Mouse (Mus musculus): ENCODE results near the gene C330021F23Rik.
"Not testable (repeated sequence)": the region's sequence is repeated elsewhere in the genome, so short reads cannot be mapped to it uniquely, and the experiment has no call there.

Gene C330021F23Rik

GRCm38 (mm10) chr8:3567641-3568371 lies at the start of gene C330021F23Rik:
Gene C330021F23Rik (plus strand): TSS chr8:3567990.
- DNase-seq (ENCODE audit: low spot score), result no peak

DNA sequence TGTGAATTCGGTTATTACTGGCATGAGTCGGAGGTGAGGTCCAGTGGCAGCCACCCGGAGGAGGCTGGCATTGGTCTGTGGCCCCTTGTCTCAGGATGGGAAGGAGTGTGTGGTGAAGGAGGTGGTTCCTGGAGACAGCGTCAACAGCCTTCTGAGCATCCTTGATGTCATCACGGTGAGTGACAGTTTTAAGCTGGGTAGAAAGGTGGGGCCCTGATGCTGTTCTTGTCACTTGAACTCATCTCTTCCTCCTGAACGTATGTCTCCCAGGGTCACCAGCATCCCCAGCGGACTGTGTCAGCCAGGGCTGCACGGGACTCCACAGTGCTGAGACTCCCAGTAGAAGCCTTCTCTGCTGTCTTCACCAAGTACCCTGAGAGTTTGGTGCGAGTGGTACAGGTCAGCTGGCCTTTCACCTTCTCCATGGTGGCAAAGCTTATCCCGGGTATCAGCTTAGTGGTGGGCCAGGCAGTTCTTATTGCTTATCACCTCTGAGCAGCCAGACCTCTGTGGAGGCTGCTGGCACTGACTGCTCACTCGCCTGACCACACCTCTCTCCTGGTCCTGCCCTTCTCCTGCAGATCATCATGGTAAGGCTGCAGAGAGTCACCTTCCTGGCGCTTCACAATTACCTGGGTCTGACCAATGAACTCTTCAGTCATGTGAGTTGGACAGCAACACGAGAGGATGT lies 45.6 kb upstream of the C330021F23Rik start:
- DNase-seq (ENCODE audit: low spot score), result peak; percentile 76

DNA sequence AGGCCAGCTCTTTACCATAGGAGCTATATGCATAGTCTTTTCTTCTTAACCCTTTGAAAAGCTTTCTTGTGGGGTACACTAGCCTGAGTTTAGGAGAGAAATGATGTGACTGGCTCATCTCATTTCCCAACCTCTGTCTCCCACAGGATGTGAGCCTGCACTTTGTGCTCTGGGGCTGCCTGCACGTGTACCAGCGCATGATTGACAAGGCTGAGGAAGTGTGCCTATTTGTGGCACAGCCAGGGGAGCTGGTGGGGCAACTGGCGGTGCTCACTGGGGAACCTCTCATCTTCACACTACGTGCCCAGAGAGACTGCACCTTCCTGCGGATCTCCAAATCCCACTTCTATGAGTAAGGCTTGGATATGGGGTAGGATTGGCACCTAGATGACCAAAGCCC lies 37.0 kb upstream of the C330021F23Rik start:
- DNase-seq (ENCODE audit: low spot score), result no peak

GRCm38 (mm10) chr8:3531936-3532335 lies 35.9 kb upstream of the C330021F23Rik start:
- no peak for DNase-seq (ENCODE audit: low spot score)

GRCm38 (mm10) chr8:3536053-3536841 lies 31.5 kb upstream of the C330021F23Rik start:
- peak; percentile 78 for DNase-seq (ENCODE audit: low spot score)

DNA sequence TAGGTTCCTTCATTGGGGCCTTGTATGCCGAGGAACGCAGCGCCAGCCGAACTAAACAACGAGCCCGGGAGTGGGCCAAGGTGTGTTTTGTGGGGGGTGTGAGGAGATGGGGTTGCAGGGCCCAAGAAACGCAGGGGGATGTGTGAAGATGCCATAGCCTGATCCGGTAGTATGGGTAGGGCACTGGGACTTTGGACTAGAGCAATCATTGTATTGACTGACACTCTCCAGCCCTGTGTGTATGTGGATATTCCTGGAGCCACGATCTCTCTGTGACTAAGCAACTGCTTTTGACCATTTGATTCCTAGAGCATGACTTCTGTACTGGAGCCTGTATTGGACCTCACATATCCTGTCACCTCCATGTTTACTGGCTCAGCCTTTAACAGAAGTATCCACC lies 30.9 kb upstream of the C330021F23Rik start:
- DNase-seq (ENCODE audit: low spot score), result no peak

GRCm38 (mm10) chr8:3537666-3538065 lies 30.1 kb upstream of the C330021F23Rik start:
- DNase-seq (ENCODE audit: low spot score), result no peak

- DNase-seq (ENCODE audit: low spot score), result no peak
These were observed 28.6 kb upstream of the C330021F23Rik start for GRCm38 (mm10) chr8:3539146-3539545.

DNA sequence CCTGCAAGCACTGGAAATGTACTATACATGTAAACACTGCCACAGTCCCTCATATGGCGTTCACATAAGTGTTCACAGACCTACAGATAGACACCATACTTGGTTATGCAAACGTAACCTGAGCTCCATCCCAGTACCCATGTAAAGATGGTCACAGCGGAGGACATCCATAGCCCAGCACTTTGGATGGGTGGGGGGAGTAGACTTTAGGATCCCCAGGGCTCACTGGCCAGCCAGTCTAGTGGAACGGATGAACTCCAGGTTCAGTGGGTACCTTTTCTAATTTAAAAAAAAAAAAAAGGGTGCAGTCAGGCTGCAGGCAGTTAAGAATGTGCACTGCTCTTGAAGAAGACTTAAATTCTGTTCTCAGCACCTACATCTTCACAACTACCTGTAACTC lies 27.7 kb upstream of the C330021F23Rik start:
- no peak for DNase-seq (ENCODE audit: low spot score)

GRCm38 (mm10) chr8:3546511-3546910 lies 21.3 kb upstream of the C330021F23Rik start:
- no peak for DNase-seq (ENCODE audit: low spot score)

- no peak for DNase-seq (ENCODE audit: low spot score)
These were observed 15.6 kb upstream of the C330021F23Rik start for GRCm38 (mm10) chr8:3552240-3552639.

- DNase-seq (ENCODE audit: low spot score), result no peak
These were observed 11.7 kb upstream of the C330021F23Rik start for GRCm38 (mm10) chr8:3556114-3556513.

DNA sequence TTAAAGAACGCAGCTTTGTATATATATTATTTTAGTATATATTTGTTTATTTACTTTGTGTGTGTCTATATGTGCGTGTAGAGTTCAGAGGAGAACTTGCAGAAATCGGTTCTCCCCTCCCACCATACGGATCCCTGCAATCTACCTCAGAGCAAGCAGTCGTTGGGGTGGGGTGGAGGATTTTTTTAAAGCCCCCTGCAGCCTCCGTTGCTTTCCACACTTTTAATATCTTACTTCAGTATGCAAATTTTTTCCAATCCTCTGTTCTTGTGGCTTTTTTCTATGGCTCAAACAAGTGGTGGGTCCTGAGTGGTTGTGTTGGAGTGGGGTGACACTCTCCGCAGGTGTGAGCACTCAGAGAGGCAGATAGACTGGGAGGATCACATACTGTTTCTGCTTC lies 588 bp downstream of the C330021F23Rik start:
- DNase-seq (ENCODE audit: low spot score), result no peak

DNA sequence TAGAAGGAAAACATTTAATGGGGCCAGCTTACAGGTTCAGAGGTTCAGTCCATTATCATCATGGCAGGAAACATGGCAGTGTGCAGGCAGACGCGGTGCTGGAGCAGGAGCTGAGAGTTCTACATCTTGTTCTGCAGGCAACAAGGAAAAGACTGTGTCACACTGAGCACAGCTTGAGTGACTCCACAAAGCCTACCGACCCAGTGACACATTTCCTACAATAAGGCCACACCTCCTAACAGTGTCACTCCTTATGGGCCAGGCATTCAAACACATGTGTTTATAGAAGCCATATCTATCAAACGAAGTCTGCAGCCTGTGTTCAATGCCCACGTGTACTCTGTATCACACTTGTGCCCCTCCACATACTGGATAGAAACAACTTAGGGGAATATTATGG lies 2.0 kb downstream of the C330021F23Rik start:
- no peak for DNase-seq (ENCODE audit: low spot score)

DNA sequence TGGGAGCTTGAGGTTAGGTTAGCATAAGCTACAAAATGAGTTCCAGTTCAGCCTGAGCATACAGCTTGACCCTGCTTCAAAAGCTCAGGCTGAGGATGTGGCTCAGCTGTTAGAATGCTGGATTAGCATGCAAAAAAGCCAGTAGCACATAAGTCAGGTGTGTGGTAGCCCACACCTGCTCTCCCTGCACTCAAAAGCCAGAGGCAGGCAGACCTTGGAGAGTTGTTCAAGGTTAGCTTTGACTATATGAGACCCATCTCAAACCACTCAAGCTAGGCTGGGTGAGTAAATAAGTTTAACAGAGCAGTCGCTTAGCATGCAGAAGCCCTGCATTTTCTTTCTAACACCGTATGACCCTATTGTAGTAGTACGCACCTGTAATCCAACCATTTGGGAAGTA lies 6.8 kb downstream of the C330021F23Rik start:
- DNase-seq (ENCODE audit: low spot score), result no peak

DNA sequence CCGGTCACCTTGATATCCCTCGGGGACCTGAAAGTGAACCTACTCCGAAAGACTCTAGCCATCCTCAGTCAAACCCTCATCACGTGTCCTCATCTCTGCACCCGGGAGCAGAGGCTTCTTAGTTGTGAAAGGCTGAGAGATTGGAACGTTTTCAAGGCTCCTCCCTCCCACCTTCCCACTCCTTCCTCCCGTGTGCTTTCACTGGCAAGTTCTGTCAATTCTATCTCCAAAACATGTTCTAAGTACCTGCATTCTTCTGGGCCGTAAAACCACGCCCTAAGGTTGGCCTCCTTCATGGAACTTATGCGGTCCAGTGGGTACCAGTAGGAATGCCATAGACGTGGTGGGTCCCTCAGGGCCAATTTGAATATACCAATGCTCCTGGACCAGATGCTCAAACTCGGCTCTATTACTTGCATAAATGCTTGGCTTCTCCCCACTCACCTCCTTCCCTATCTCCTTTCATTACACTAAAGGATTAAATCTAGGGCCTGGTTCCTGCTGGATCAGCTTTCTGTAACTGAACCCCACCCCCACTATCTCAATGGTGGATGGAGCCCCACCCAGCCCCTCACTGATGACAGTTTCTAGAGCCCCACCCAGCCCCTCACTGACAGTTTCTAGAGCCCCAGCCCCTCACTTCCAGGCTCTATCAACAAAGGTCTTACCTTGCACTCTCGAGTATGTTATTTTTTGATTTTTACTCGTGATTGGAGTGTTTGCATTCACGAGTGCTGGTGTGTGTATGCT lies 8.6 kb downstream of the C330021F23Rik start:
- no peak for DNase-seq (ENCODE audit: low spot score)

- DNase-seq (ENCODE audit: low spot score), result no peak
These were observed 11.9 kb downstream of the C330021F23Rik start for GRCm38 (mm10) chr8:3579390-3580364.

DNA sequence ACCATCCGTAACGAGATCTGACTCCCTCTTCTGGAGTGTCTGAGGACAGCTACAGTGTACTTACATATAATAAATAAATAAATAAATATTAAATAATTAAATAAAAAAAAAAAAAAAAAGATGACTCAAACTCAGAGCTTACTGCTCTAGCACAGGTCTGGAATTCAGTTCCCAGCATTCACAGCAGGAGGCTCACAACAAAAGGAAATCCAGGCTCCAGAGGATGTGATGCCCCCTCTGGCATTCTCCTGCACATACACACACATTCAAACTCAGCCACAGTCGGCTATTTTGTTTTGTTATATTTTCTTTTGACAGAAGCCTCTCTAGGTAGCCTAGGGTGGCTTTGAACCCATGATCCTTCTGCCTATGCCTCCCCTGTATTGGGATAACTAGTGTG lies 14.2 kb downstream of the C330021F23Rik start:
- not testable (repeated sequence) for DNase-seq (ENCODE audit: low spot score)

GRCm38 (mm10) chr8:3586452-3586851 lies 18.7 kb downstream of the C330021F23Rik start:
- peak; percentile 37 for DNase-seq (ENCODE audit: low spot score)

- DNase-seq (ENCODE audit: low spot score), result no peak
These were observed 19.2 kb downstream of the C330021F23Rik start, which contains the start of gene Camsap3 for GRCm38 (mm10) chr8:3586993-3587390. Gene Camsap3 (plus strand): TSS chr8:3587293.

Measured in c-Kit-positive CD71-positive TER-119-positive erythroid progenitor cells, embryonic 14.5 days (primary cell).